Comparison of ENCODE assay signal across 18 mouse cellular contexts in the genomic region with DNA sequence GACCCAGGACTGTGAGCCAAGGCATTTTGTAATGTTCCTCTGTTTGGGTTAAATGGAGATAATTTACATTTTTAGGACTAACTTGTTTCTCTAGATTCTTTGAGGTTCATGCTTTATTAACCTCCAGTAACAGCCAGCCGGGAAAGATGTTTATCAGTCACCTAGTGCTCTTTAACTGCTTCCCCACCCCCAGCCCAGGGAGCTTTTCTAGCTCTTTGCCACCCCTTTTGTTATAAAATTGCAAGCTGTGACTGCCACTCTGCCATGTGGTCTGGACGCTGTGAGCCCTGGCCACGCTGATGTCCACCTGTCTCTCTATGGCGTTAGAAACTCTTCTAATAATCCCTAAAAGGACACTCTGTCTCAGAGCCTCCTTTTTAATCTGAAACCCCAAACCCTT. TPM values are rescaled to one million over a fixed set of nuclear protein-coding genes. Genes with fewer than 3 reads are reported as not detected.
DNase-seq lines count a peak whose midpoint lies in the region; ATAC-seq lines count a peak whose summit lies in the region.
"Had no signal": no experiment of that assay in that cellular context is flagged by ENCODE, and none has a peak within 500 bp of the region (broad histone marks: within the 10 kb centered on the region; RNA-seq: fewer than 3 reads in every experiment).

No protein-coding gene starts in this region.

- H3K4me2 ChIP-seq in kidney, embryonic 14.5 days (replicated peaks; ENCODE audit: low read depth, low read length) = no peak overlapping the region
- H3K4me2 ChIP-seq: heart, embryonic 15.5 days; midbrain, embryonic 11.5 days had no signal

- WGBS in kidney, embryonic 14.5 days = 40% methylated on average over 4 of the region's 4 CpGs

- peaks cover 7% of the 10 kb centered on the region; the same call in 1 of the 2 replicates for H3K4me1 ChIP-seq in kidney, embryonic 14.5 days (ENCODE audit: control insufficient read depth, insufficient read depth, low read length)

- DNase-seq in cerebellum, adult 11-12 months = peak; percentile 27
- DNase-seq in cerebellum, adult 11 months = no peak
- DNase-seq in cerebellum, postnatal 25 days = peak; percentile 28 to 54
- peak; percentile 72 to 75 for DNase-seq in kidney, postnatal 36 days
- DNase-seq in heart, adult 18-20 months = no peak
- DNase-seq in gastrocnemius, adult 18-20 months (ENCODE audit: low spot score) = no peak
- DNase-seq in layer of hippocampus, adult 9-11 months = no peak
- DNase-seq: adrenal gland, postnatal 10 days; forebrain, postnatal 0 days; right cerebral cortex, adult 18-20 months had no signal

- H3K9ac ChIP-seq in kidney, embryonic 14.5 days (ENCODE audit: low read depth, low read length) = no peak overlapping the region
- H3K9ac ChIP-seq: forebrain, postnatal 0 days; heart, embryonic 15.5 days had no signal

- H3K4me3 ChIP-seq in kidney, embryonic 14.5 days (ENCODE audit: low read length) = no peak overlapping the region
- H3K4me3 ChIP-seq: forebrain, embryonic 10.5 days; heart, embryonic 15.5 days had no signal

- ATAC-seq in kidney, embryonic 14.5 days (ENCODE audit: low FRiP score, low TSS enrichment) = 0 out of 2 replicates have a peak, but pooled peaks have one; percentile 33
- ATAC-seq: forebrain, postnatal 0 days; hindbrain, embryonic 16.5 days; intestine, embryonic 16.5 days; lung, postnatal 0 days; Patski had no signal

- H3K27ac ChIP-seq in kidney, embryonic 14.5 days (ENCODE audit: low read depth, low read length) = peak overlapping the region; percentile 25; the same call in 1 of the 2 replicates
- H3K27ac ChIP-seq: forebrain, embryonic 10.5 days; heart, embryonic 15.5 days had no signal

- no peaks in the 10 kb centered on the region for H3K36me3 ChIP-seq in kidney, embryonic 14.5 days (ENCODE audit: control insufficient read depth, insufficient read depth, low read length)
- H3K36me3 ChIP-seq: forebrain, embryonic 10.5 days; heart, embryonic 15.5 days had no signal

- no peaks in the 10 kb centered on the region for H3K27me3 ChIP-seq in kidney, embryonic 14.5 days (ENCODE audit: control insufficient read depth, insufficient read depth, low read length)
- H3K27me3 ChIP-seq: heart, embryonic 15.5 days; Patski had no signal

- no peaks in the 10 kb centered on the region for H3K9me3 ChIP-seq in kidney, embryonic 14.5 days (ENCODE audit: control insufficient read depth, low read length)
- H3K9me3 ChIP-seq: forebrain, embryonic 10.5 days; heart, embryonic 15.5 days had no signal

RNA-seq across cellular contexts. Expression of gene Cyb5b, which starts 6.9 kb away (rescaled TPM):
- polyA plus RNA-seq in kidney, embryonic 14.5 days (2014; fragmentation: Nextera tagmentation; extraction: Ambion mirVana) = 67.0 and 152 TPM in 2 replicates
- total RNA-seq in heart, adult 18-20 months (2021) = 10 to 100 TPM; 38.5 to 41.7 TPM
- total RNA-seq in gastrocnemius, adult 18-20 months (2021) = 10 to 100 TPM; 33.2 to 38.3 TPM

RNA-seq across cellular contexts. Expression of gene Terf2, which starts 47.2 kb away (rescaled TPM):
- polyA plus RNA-seq in kidney, embryonic 14.5 days (2014; fragmentation: Nextera tagmentation; extraction: Ambion mirVana) = 15.8 and 19.2 TPM in 2 replicates
- total RNA-seq in heart, adult 18-20 months (2021) = 10 to 100 TPM; 11.8 to 13.5 TPM
- 10 to 100 TPM; 11.5 to 13.9 TPM for total RNA-seq in gastrocnemius, adult 18-20 months (2021)

Comparison
In these comparisons a context has a peak if more than half of its experiments do, and no peak if none do; other contexts are left out.
1. DNase-seq: peak in cerebellum, adult 11-12 months (single experiment), cerebellum, postnatal 25 days (2 of 2) and kidney, postnatal 36 days (2 of 2); none in cerebellum, adult 11 months (single experiment), heart, adult 18-20 months (0 of 2), gastrocnemius, adult 18-20 months (single experiment) and layer of hippocampus, adult 9-11 months (single experiment).